Mouse (Mus musculus) activated CD4-positive, CD25-positive, alpha-beta regulatory T cell (primary cell): ENCODE measurements around the gene Duox1. TPM values are rescaled to one million over a fixed set of nuclear protein-coding genes. Genes with fewer than 3 reads are reported as not detected.

Experiments used
- polyA plus RNA-seq, 2 experiments: library from polyadenylated mRNA; unstranded; fragments of 100-300 nt; shearing (Covaris generic); gene quantifications; one replicate each; pipeline ENCODE4 v1.2.1; 2017

Gene Duox1
- polyA plus RNA-seq, result not detected

GRCm38 (mm10) chr2:122315372-122315771 is at the start of gene Duox1:
Gene Duox1, plus strand, starts transcription at chr2:122315672.

GRCm38 (mm10) chr2:122298096-122298499 is 17.4 kb upstream of the Duox1 start, which contains the start of gene Duox2:
Gene Duox2, minus strand, starts transcription at chr2:122298449.

GRCm38 (mm10) chr2:122298596-122299490 is 16.6 kb upstream of the Duox1 start, which contains the start of gene Duoxa2:
Gene Duoxa2, plus strand, starts transcription at chr2:122298900.

GRCm38 (mm10) chr2:122313536-122313935 is 1.9 kb upstream of the Duox1 start, which contains the start of gene Duoxa1:
Gene Duoxa1, minus strand, starts transcription at chr2:122313730.

GRCm38 (mm10) chr2:122368995-122369739 is 53.7 kb downstream of the Duox1 start, which contains the start of gene Shf:
Gene Shf, minus strand, starts transcription at chr2:122369162.

Other genes with a start within 250 kb of the Duox1 start
- 10 to 100 TPM in 1 of 2 experiments, 1 to 10 TPM in 1; 8.8 to 18.1 TPM for gene Spg11, start 197.3 kb upstream of the Duox1 start, polyA plus RNA-seq
- gene B2m, start 168.0 kb upstream of the Duox1 start, polyA plus RNA-seq, result over 10,000 TPM in 1 of 2 experiments, 1,000 to 10,000 TPM in 1; 7,428 to 10,506 TPM
- gene Trim69, start 155.0 kb upstream of the Duox1 start, polyA plus RNA-seq, result under 1 TPM; 0.30 to 0.60 TPM
- 1 to 10 TPM in 1 of 2 experiments, under 1 TPM in 1; 0.63 to 6.6 TPM for gene Patl2, start 129.5 kb upstream of the Duox1 start, polyA plus RNA-seq
- under 1 TPM in 1 of 2 experiments, not detected in 1; 0.50 TPM for gene Terb2, start 129.4 kb upstream of the Duox1 start, polyA plus RNA-seq
- 1 to 10 TPM; 5.6 to 9.4 TPM for gene Sord, start 80.9 kb upstream of the Duox1 start, polyA plus RNA-seq
- gene Duox2, start 17.2 kb upstream of the Duox1 start, polyA plus RNA-seq, result not detected
- gene Duoxa2, start 16.8 kb upstream of the Duox1 start, polyA plus RNA-seq, result not detected
- not detected for gene Duoxa1, start 1.9 kb upstream of the Duox1 start, polyA plus RNA-seq
- gene Shf, start 53.5 kb downstream of the Duox1 start, polyA plus RNA-seq, result 1 to 10 TPM; 4.6 to 6.4 TPM
- 100 to 1,000 TPM; 103 to 155 TPM for gene Slc28a2, start 110.8 kb downstream of the Duox1 start, polyA plus RNA-seq
- 10 to 100 TPM in 1 of 2 experiments, 1 to 10 TPM in 1; 1.8 to 18.0 TPM for gene Gm14085, start 169.3 kb downstream of the Duox1 start, polyA plus RNA-seq